Mouse (Mus musculus): ENCODE data around the gene Slfn14.

DNA sequence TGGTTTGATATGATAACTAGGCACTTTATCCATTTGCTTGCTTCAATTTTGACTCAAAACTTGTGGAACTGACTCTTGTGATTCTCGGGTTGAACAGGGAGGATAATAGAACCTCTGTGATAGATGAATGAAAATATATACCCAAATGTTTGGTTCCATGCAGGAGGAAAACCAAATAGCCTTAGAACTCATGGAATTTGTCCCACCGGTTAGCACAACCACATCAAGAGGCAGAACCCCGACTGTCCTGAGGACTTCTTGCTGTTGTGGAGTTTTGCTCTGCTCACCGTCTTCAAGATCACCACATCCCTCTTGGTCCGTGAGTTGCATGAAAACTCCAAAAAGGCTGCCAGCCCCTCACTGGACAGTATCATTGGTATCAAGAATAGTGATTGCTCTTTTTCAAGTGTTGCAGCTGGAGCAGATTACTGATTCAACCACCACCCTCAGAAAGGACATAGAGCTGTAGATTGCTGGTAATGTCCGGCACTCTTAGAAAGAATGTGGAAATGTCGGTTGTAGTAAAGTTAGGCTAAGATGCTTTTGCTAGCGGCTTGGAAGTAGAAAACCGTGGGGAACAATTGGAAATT lies 61.1 kb downstream of the Slfn14 start:
- TF ChIP-seq CTCF (IDR thresholded peaks at IDR 0.05; ENCODE audit: borderline replicate concordance, insufficient read depth, low read length) = no peak
- TF ChIP-seq POLR2A (IDR thresholded peaks at IDR 0.05; ENCODE audit: low read depth, low read length) = no peak

Measured in embryonic fibroblast, embryonic 13.5 days (primary cell).